Mouse (Mus musculus) cerebellum, adult 11 months (tissue): ENCODE data around the gene Vangl1.
"Not testable (repeated sequence)": the region's sequence is repeated elsewhere in the genome, so short reads cannot be mapped to it uniquely, and the experiment has no call there.

Experiments used
- DNase-seq: peaks from one replicate; pipeline ENCODE4 v3.0.0; 2022

Vangl1 gene

GRCm38 (mm10) chr3:102203781-102204721, at the start of gene Vangl1:
Gene Vangl1, minus strand, starts transcription at chr3:102204693.
- DNase-seq = no peak

DNA sequence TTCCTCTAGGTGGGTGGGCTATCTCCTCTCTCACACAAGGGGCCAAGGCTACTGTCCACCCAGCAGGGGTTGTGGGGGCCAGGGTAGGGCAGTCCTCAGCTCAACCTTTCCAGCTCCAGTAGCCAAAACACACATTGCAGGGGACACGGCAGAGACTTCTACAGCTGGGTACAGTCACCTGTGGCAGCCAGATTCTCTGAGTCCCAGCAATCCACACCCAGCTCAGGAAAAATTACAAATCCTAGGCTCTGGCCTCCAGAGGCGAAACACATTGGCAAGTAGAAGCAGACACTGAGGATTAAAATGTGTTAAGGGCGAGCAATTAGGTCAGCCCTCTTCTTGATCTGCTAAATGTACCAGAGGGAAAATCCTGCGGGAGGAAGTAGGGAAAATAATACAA, 49.1 kb upstream of the Vangl1 start:
- DNase-seq = no peak

DNA sequence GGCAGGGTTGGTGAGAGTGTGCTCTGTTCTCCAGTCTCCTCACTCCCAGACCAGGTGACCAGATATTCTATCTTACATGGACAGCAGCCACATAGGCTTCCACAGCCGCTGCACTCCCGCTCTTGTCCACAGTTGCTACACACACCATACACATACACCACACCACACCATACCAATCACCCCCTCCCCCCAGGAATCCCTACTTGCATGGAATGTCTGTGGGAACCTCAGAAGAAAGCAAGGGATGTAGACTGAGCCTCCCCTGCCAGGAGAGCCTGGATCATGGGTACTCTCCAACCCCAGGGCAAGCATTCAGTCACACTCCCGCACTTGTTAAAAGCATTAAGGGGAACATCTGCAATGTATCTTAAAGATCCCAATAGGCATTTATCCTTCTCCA, 48.4 kb upstream of the Vangl1 start:
- DNase-seq = no peak

- DNase-seq = no peak
Observed at GRCm38 (mm10) chr3:102250873-102251272, 46.4 kb upstream of the Vangl1 start.

DNA sequence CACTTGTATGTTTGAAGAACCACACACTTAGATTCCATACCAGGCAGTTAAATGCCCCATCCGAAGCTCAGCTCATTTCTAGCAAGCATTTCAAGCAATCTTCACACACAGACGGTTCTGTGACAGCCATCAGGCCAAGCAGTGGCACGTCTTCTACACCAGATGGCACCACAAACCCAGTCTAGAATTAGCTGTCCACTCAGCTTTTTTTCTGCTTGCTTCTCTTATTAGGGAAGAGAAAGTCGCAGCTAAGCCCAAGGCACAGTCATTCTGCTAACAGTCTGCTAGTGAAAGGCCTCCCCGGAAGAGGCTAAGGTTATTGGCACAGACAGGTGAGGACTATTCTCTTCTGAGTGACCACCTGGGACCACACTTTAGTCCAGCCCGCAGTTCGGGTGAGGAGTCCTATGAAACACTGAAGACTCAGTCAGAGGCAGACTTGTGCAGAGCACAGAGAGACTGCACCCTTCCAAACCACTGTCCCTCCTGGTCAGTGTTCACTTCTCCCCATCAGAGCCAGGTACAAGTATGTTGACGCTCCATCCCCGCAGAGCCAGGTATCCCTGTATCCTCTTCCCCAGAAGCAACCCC, 45.0 kb upstream of the Vangl1 start:
- peak; percentile 7 for DNase-seq

DNA sequence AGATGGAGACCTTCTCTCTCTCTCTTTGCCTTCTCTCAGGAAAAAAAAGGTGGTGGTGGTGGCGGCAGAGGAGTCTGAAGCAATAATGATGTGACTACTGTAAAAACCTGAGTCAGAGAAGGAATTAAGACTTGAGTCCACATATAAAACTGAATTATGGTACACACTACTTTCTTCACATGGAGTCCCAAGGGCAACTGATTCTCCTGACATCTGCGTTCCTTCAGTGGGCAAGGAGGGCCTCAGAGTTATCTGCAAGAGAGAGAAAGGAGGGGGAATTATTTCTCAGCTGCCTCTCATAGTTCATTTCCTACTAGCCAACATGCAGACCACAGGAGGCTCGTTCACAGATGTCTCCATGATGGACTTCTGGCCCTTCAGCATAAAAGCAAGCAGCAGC, 40.1 kb upstream of the Vangl1 start:
- DNase-seq = no peak

GRCm38 (mm10) chr3:102242854-102243253, 38.4 kb upstream of the Vangl1 start:
- DNase-seq = peak; percentile 3

- no peak for DNase-seq
Observed at GRCm38 (mm10) chr3:102231418-102232134, 27.1 kb upstream of the Vangl1 start.

DNA sequence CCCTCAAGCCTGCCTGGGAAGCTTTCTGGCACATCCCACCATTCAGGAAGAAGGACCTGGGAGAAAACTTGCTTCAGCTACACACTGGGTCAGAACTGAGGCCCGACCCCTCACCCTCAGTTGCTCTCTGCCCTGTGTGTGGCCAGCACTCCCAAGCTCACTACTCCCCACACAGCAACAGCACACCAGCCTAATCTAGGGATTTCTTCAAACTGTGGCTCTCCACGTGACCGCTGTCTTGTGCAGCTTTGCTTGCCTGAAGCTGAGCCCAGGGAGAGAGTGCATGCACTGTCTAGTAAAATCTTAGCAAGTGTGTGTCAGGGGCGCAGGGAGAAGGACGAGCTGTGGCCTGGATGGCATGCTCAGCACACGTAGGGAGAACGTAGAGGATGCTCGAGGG, 18.3 kb upstream of the Vangl1 start:
- no peak for DNase-seq

DNA sequence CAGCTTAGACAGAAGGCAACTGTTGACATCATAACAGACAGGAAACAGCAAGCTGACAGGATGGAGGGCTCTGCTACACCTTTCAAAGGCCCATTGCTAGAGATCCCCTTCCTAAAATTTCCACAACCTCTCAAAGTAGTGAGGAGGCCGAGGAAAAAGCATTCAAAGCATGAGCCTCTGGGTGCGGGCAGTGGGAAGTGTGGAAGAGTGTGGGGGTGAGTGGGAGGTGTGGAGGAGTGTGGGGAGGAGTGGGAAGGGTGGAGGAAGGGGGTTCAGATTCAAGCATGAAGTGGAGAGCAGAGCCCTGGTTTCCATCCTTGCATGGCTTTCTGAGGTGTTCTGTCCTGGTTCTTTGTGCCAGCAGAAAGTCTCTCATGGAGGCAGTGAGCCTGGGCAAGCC, 13.8 kb upstream of the Vangl1 start:
- DNase-seq = no peak

- DNase-seq = no peak
Observed at GRCm38 (mm10) chr3:102214736-102215135, 10.2 kb upstream of the Vangl1 start.

- no peak for DNase-seq
Observed at GRCm38 (mm10) chr3:102214299-102214698, 9.8 kb upstream of the Vangl1 start.

GRCm38 (mm10) chr3:102212896-102213295, 8.4 kb upstream of the Vangl1 start:
- no peak for DNase-seq

DNA sequence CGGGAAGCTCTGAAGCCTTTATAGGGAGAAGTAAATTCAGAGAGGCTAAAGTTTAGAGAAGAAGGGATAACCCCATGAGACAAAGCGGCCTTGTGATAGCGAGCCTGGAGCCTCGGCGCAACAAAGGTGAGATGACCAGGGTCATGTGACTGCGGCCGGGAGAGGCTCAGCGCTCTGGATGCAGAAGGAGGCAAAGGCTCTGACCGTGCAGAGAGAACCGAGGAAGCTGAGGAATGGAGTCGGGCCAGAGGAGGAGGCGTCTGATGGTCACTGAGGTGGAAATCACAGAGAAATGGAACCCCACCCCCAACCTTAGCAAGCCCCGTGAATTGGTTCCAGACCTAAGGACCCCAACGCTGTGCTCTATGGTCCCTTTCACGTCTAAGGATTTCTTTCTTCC, 7.8 kb upstream of the Vangl1 start:
- DNase-seq = no peak

- DNase-seq = no peak
Observed at GRCm38 (mm10) chr3:102211340-102211739, 6.8 kb upstream of the Vangl1 start.

DNA sequence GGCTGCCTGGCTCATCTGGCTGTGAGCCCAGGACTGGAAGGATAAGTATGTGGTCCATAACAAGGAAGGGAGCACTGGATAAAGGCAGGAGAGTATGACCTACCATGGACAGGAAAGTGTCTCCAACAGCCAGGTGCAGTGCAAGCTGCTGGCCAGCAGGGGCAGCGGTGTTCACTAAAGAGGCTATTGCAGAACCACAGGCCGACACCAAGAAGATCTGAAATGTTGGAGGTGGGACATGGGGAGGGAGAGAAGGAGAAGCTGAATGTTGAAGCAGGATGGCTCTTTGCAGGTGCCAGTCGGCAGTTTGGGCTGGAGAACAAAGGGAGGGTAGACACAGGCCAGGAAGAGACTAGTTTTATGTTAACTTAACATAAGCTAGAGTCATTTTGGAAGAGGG, 6.3 kb upstream of the Vangl1 start:
- DNase-seq = no peak

DNA sequence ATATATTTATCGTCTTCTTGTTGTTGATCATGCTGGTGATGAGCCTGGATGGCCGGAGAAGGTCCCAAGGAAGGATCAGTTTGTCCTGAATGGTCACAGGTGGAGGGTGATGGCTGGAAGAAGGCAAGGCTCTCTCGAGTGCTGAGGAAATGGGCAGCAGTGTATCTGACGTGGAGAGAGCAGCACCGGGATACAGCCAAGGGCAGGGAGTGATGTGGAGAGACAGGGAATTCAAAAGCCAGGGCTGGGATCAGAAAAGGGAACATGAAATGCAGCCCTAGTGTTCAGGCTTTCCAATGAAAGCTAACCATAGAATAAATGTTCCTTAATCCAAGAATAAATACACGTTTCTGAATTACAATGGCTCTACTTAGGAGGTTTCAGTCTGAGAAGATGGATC, 4.4 kb upstream of the Vangl1 start:
- DNase-seq = no peak

DNA sequence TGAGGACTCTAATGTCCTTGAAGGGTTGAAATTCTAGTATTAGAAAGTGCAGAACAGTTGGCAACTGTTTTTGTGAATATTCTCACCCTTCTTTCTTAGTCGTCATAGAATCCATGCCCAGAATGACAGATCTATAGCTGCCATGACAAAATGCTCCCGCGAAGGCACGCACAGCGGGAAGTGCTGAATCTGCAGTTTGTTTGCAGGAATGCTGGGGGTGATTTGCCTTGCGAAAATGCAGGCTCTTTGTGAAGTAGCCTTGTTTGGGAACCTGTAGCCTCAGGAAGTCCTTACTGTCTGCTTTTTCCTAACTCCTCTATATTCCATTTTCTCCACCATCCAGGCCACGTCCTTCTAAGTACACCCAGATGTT, 951 bp upstream of the Vangl1 start:
- no peak for DNase-seq

GRCm38 (mm10) chr3:102204734-102205457, 403 bp upstream of the Vangl1 start:
- DNase-seq = not testable (repeated sequence)

DNA sequence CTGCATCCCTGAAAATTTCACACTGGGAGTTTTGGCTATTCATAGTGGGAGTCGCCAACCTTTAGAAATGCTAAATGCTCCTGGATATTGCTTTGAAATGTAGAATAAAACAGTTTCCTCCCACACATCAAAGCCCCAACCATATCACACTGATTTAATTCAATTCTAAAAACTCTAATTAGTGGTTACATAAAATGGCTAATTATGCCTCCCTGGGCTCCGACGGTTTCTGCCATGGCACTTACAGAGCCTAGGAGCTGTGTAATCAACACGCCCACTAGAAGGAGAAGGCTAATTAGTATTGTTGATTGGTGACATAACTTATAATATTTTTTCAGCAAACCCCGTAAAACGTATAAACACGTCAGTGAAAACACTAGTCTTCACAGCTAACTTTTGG, 1.4 kb downstream of the Vangl1 start:
- no peak for DNase-seq

DNA sequence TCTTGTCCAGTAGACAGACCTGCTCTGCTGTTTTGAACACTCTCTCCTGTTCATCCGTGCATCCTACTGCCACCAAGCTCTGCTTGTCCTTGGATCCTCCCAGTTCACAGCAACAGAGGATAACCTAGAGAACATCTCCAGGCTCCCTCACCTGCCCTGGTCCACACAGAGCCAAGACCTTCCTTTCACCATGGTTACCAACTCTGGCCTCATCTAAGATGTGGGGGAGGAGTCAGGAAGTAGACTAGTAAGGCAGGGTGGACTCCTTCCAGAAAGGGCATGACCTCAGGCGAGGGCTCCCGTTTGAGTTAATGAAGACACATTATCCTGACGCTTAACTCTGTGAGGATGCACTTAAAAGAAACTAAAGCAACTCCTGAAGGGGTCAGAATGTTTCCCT, 4.5 kb downstream of the Vangl1 start:
- DNase-seq = no peak

DNA sequence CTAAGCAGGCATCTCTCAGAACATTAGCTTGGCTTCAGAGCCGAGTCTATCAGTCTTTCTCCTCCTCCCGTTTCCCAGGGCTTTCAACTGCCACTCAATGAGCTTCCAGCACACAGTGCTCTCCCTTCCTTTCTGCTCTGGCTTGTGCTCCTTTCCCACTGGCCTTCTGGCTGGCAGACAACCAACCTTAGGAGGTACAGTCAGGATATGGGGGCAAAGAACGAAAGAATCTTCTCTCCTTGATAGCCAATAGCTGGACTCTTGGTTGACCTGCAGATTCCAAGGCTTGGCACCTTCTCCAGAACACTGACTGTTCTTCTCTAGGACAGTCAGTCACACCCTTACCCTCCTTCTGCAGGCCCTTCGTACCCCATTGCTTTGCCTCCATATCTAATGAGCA, 5.3 kb downstream of the Vangl1 start:
- DNase-seq = no peak

- no peak for DNase-seq
Observed at GRCm38 (mm10) chr3:102198446-102198845, 6.0 kb downstream of the Vangl1 start.
